Mouse (Mus musculus): ENCODE data around the gene Epm2aip1. TPM values are rescaled to one million over a fixed set of nuclear protein-coding genes. Genes with fewer than 3 reads are reported as not detected.

The Epm2aip1 gene
- 10 to 100 TPM; 17.2 to 23.4 (median 22.3) TPM for total RNA-seq (2022)

GRCm38 (mm10) chr9:111271434-111272160, at the start of gene Epm2aip1, which contains the start of gene Mlh1:
Gene Epm2aip1, plus strand, starts transcription at chr9:111271929.
Gene Mlh1, minus strand, starts transcription at chr9:111271791.
- peak; percentile 90 to 98 for DNase-seq (ENCODE audit: low spot score in 2 of 2)

GRCm38 (mm10) chr9:111223406-111223805, 48.3 kb upstream of the Epm2aip1 start:
- no peak for DNase-seq (ENCODE audit: low spot score in 2 of 2)

- no peak for DNase-seq (ENCODE audit: low spot score in 2 of 2)
Measured at GRCm38 (mm10) chr9:111228446-111228845, 43.3 kb upstream of the Epm2aip1 start.

- DNase-seq (ENCODE audit: low spot score in 2 of 2), result no peak
Measured at GRCm38 (mm10) chr9:111234701-111235100, 37.0 kb upstream of the Epm2aip1 start.

- DNase-seq (ENCODE audit: low spot score in 2 of 2), result no peak
Measured at GRCm38 (mm10) chr9:111237726-111238125, 34.0 kb upstream of the Epm2aip1 start.

GRCm38 (mm10) chr9:111239821-111240220, 31.9 kb upstream of the Epm2aip1 start:
- DNase-seq (ENCODE audit: low spot score in 2 of 2), result no peak

GRCm38 (mm10) chr9:111243384-111243783, 28.3 kb upstream of the Epm2aip1 start:
- no peak for DNase-seq (ENCODE audit: low spot score in 2 of 2)

- no peak for DNase-seq (ENCODE audit: low spot score in 2 of 2)
Measured at GRCm38 (mm10) chr9:111245546-111245945, 26.2 kb upstream of the Epm2aip1 start.

- DNase-seq (ENCODE audit: low spot score in 2 of 2), result no peak
Measured at GRCm38 (mm10) chr9:111247682-111248246, 24.0 kb upstream of the Epm2aip1 start.

- DNase-seq (ENCODE audit: low spot score in 2 of 2), result no peak
Measured at GRCm38 (mm10) chr9:111252161-111252869, 19.4 kb upstream of the Epm2aip1 start.

- DNase-seq (ENCODE audit: low spot score in 2 of 2), result peak in 1 of 2 experiments; percentile 10
Measured at GRCm38 (mm10) chr9:111260360-111260985, 11.3 kb upstream of the Epm2aip1 start.

- no peak for DNase-seq (ENCODE audit: low spot score in 2 of 2)
Measured at GRCm38 (mm10) chr9:111261356-111261755, 10.4 kb upstream of the Epm2aip1 start.

- DNase-seq (ENCODE audit: low spot score in 2 of 2), result no peak
Measured at GRCm38 (mm10) chr9:111267998-111268397, 3.7 kb upstream of the Epm2aip1 start.

- DNase-seq (ENCODE audit: low spot score in 2 of 2), result no peak
Measured at GRCm38 (mm10) chr9:111270606-111271005, 1.1 kb upstream of the Epm2aip1 start.

- peak in 1 of 2 experiments; percentile 12 for DNase-seq (ENCODE audit: low spot score in 2 of 2)
Measured at GRCm38 (mm10) chr9:111271056-111271433, 684 bp upstream of the Epm2aip1 start.

- peak; percentile 11 to 22 for DNase-seq (ENCODE audit: low spot score in 2 of 2)
Measured at GRCm38 (mm10) chr9:111272356-111272755, 627 bp downstream of the Epm2aip1 start.

GRCm38 (mm10) chr9:111272996-111273785, 1.5 kb downstream of the Epm2aip1 start:
- DNase-seq (ENCODE audit: low spot score in 2 of 2), result no peak

GRCm38 (mm10) chr9:111273958-111274357, 2.2 kb downstream of the Epm2aip1 start:
- DNase-seq (ENCODE audit: low spot score in 2 of 2), result no peak

- DNase-seq (ENCODE audit: low spot score in 2 of 2), result no peak
Measured at GRCm38 (mm10) chr9:111275156-111275555, 3.4 kb downstream of the Epm2aip1 start.

- DNase-seq (ENCODE audit: low spot score in 2 of 2), result no peak
Measured at GRCm38 (mm10) chr9:111285061-111285460, 13.3 kb downstream of the Epm2aip1 start.

- DNase-seq (ENCODE audit: low spot score in 2 of 2), result no peak
Measured at GRCm38 (mm10) chr9:111285676-111286075, 13.9 kb downstream of the Epm2aip1 start.
